Mouse (Mus musculus) cerebellum, adult 2 months (tissue): ENCODE results near the gene Hpdl. TPM values are rescaled to one million over a fixed set of nuclear protein-coding genes. Genes with fewer than 3 reads are reported as not detected.
"Not testable (repeated sequence)": the region's sequence is repeated elsewhere in the genome, so short reads cannot be mapped to it uniquely, and the experiment has no call there.

Source experiments
- DNase-seq, 2 experiments: peaks; one replicate each; pipeline ENCODE4 v3.0.0; 2021
- H3K27ac ChIP-seq: fragments of 200-500 bp; 2 replicates; pipeline ENCODE4 v1.5.1; 2012; ENCODE audit warnings: low read length, control low read depth, inconsistent platforms; ENCODE audit not compliant: insufficient read depth
- H3K27me3 ChIP-seq: fragments of 200-500 bp; 2 replicates; pipeline ENCODE4 v1.6.1; 2012; ENCODE audit warnings: inconsistent platforms, mild to moderate bottlenecking, low read length, moderate library complexity; ENCODE audit not compliant: control insufficient read depth, insufficient read depth
- H3K4me1 ChIP-seq: fragments of 200-500 bp; 2 replicates; pipeline ENCODE4 v1.6.1; 2011; ENCODE audit warnings: low read length; ENCODE audit not compliant: control insufficient read depth, insufficient read depth
- H3K4me3 ChIP-seq: fragments of 200-500 bp; replicated peaks from 2 replicates; pipeline ENCODE3; 2011; ENCODE audit warnings: mild to moderate bottlenecking, low read depth, low read length, control low read depth; ENCODE audit not compliant: insufficient read depth
- CTCF ChIP-seq: fragments of 200-500 bp; IDR thresholded peaks from 2 replicates; pipeline ENCODE4 v1.5.1; 2011; ENCODE audit warnings: low read depth, mild to moderate bottlenecking, control low read depth, low read length, moderate library complexity, borderline replicate concordance; ENCODE audit not compliant: insufficient read depth
- POLR2A ChIP-seq: fragments of 200-500 bp; IDR thresholded peaks from 2 replicates; pipeline ENCODE4 v1.6.1; 2011; ENCODE audit warnings: low read length, control low read depth, borderline replicate concordance; ENCODE audit not compliant: insufficient read depth
- WGBS: fragments of 180-500 bp; shearing (Covaris S2); methylation state at CpG from one replicate; pipeline ENCODE4 v1.1.7; 2018; 5-methylcytosine and 5-hydroxymethylcytosine counted together
- polyA plus RNA-seq: library from polyadenylated mRNA; depleted of rRNA; stranded (reverse); fragments of >200 nt; gene quantifications from 2 replicates; pipeline ENCODE4 v1.2.3, GENCODE M21; 2012

Gene Hpdl
- polyA plus RNA-seq, 1 experiment: 1.7 TPM

DNA sequence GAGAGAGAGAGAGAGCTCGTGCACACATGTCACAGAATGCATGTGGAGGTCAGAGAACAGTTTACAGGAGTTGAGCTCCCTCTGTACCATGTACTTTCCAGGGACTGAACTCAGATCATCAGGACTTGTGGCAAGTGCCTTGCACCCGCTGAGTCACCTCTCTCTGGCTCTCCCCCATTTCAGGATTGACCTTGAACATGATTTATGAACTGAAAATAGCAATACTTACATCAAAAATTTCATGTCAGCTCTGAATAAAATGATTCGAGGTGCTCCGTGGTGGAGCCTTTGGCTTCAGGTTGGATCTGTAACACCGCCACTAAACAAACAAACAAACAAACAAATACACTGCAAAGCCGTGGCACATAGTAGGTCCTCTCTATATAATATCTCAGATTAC lies 19.3 kb upstream of the Hpdl start:
- WGBS: 80% methylated on average over 6 of the region's 6 CpGs
- Histone ChIP-seq H3K27ac (no peak overlapping the region), H3K27me3 (no peaks in the 10 kb centered on the region; the same call in 1 of the 2 replicates), H3K4me3 (no peak overlapping the region), H3K4me1 (no peaks in the 10 kb centered on the region)
- TF ChIP-seq CTCF (no peak), POLR2A (no peak)
- DNase-seq: no peak

DNA sequence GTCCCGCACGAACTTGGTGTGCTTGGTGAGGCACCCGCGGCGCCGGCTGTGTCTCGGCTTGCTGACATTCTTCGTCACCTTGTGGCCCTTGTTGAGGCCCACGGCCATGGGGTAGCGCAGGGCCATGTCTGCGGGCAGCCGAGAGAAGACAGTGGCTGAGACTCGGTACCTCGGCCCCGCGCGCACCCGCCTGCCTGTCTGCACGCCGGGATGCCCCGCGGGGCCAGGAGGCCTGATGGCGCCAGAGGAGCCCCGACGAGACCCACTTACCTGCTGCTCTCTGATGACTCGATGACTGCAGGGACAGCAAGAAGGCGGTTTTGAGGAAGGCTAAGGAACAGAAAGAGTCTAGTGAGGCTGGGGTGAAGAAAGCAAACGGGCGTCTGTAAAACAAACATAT lies 18.6 kb upstream of the Hpdl start:
- DNase-seq, H3K27ac ChIP-seq, H3K27me3 ChIP-seq, H3K4me1 ChIP-seq, H3K4me3 ChIP-seq: not testable (repeated sequence)
- 44% methylated on average over 25 of the region's 29 CpGs for WGBS

DNA sequence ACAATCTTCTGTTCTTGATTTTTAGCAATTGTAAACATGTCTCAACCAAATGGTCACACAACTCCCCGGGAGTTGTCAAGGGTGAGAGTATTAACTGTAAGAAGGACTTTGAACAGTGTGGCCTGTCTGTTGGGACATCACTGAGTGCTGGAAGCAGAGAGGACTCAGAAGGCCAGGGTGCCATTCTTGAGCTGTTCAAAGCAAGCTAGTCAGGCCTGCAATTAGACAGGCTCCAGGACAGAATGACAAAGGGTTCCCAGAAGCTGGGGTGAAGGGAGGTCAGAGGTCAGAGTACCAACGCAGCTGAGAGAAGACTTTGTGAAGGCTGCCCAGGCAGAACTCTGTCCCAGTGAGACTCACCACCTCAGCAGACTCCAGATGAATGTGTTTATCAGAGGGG lies 17.5 kb upstream of the Hpdl start:
- Histone ChIP-seq H3K27ac (no peak overlapping the region), H3K27me3 (no peaks in the 10 kb centered on the region; the same call in 1 of the 2 replicates), H3K4me3 (no peak overlapping the region), H3K4me1 (no peaks in the 10 kb centered on the region)
- WGBS: 11% methylated on average over 2 of the region's 2 CpGs
- no peak for DNase-seq
- TF ChIP-seq POLR2A (no peak), CTCF (no peak)

DNA sequence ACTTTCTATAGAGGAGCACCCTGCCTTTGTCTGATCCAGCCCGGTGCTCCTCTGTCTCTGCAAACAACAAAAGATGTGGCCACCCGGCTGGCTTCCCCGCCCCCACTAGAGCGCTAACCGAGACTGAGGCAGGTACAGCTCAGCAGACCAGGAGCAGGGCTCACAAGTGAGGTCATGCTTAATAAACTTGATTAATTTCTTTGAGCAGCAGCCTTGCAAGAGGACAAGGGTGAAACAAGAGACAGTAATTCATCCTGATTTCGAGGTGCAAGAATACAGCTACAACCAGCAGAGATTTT lies 8.5 kb upstream of the Hpdl start:
- no peak for TF ChIP-seq POLR2A
- no peak for TF ChIP-seq CTCF
- H3K4me1 ChIP-seq: peaks cover 3% of the 10 kb centered on the region; the same call in 1 of the 2 replicates
- no peak overlapping the region for H3K27ac ChIP-seq
- no peaks in the 10 kb centered on the region for H3K27me3 ChIP-seq
- no peak overlapping the region for H3K4me3 ChIP-seq
- no peak for DNase-seq
- 22% methylated on average over 6 of the region's 6 CpGs for WGBS

DNA sequence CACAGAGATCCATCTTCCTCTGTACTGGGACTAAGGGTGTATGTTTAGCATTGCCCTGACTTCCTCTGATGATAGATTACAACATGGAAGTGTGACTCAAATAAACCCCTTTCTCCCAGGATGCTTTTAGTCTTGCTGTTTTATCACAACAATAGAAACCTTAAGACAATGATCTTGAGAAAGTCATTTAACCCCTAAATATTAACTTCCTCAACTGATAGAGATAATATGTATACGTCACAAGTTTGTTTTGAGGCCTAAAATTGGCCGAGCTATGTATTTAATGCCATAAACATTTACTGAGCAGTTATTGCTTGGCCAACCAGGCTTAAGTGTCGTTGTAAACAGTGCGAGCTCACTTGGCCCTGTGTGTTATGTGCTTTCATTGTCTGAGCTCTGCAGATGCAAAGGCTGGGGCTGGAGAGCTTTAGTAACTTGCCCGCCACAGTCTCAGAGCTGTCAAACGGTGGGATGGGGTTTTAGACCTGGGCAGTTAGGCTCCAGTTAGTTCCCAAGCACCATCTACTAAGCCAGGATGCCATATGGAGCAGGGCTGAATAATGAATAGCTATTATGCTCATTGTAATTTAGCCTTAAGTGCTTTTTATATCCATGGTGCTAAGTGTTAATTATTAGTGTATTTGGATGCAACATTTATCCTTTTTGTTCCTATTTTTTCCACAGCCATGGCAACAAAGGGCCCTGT lies 8.0 kb upstream of the Hpdl start:
- H3K27me3 ChIP-seq: no peaks in the 10 kb centered on the region
- DNase-seq: no peak
- peaks cover 3% of the 10 kb centered on the region; the same call in 1 of the 2 replicates for H3K4me1 ChIP-seq
- no peak for TF ChIP-seq CTCF
- TF ChIP-seq POLR2A: no peak
- WGBS: 65% methylated on average over 6 of the region's 6 CpGs
- H3K27ac ChIP-seq: no peak overlapping the region
- no peak overlapping the region for H3K4me3 ChIP-seq

DNA sequence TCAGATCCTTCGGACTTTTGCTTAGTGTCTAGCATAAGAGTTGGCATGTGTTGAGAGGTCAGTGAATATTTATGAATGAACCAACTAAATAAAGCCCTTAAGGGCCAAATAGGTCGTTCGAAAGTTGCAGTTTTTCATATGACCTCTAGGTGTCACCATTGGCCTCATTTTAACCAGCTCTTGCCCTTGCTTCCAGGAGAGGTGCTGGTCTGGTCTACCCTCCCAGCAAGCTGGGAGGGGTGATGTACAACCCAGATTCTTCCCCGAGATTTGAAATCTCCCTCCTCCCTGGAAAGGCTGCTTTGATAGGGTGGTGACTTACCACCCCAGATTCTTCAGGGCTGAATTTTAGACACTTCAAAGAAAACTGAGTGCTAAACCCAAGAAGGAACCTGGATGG lies 6.3 kb upstream of the Hpdl start:
- WGBS: 1% methylated on average over 4 of the region's 4 CpGs
- TF ChIP-seq POLR2A (no peak), CTCF (peak; percentile 81)
- peak; percentile 40 to 73 for DNase-seq

DNA sequence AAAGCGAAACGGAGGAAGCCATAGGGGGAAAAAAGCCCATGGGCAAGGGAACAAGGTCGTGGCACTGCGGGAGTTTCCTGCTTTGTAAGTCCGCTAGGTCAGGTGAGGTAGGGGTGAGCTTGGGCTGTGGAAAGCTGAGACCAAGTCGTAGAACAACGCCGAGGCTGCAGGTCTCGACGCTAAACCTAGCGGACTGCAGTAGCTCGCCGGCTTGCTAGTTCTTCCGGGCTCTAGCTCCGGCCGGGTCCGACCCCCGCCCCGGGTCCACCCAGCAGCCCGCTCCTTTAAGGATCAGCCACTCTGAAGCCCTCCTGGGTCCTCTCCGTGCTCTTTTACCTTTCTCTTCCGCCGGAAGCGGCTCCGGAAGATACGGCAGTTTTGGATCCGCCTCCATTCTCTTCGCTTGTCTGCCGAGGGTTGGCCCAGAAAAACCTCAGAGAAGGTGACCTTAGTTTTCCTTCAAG lies 3.1 kb upstream of the Hpdl start:
- Histone ChIP-seq H3K27me3 (no peaks in the 10 kb centered on the region), H3K27ac (peak overlapping the region; percentile 60), H3K4me1 (peaks cover 7% of the 10 kb centered on the region; the same call in 1 of the 2 replicates), H3K4me3 (peak overlapping the region; percentile 68)
- 1% methylated on average over 29 of the region's 29 CpGs for WGBS
- peak; percentile 84 to 86 for DNase-seq
- TF ChIP-seq POLR2A (peak; percentile 78; the same call in 1 of the 2 replicates), CTCF (no peak)

More for the DNA sequence above, 6.3 kb upstream of the Hpdl start:
- Histone ChIP-seq H3K4me3 (no peak overlapping the region), H3K27me3 (no peaks in the 10 kb centered on the region), H3K27ac (no peak overlapping the region), H3K4me1 (peaks cover 3% of the 10 kb centered on the region; the same call in 1 of the 2 replicates)

DNA sequence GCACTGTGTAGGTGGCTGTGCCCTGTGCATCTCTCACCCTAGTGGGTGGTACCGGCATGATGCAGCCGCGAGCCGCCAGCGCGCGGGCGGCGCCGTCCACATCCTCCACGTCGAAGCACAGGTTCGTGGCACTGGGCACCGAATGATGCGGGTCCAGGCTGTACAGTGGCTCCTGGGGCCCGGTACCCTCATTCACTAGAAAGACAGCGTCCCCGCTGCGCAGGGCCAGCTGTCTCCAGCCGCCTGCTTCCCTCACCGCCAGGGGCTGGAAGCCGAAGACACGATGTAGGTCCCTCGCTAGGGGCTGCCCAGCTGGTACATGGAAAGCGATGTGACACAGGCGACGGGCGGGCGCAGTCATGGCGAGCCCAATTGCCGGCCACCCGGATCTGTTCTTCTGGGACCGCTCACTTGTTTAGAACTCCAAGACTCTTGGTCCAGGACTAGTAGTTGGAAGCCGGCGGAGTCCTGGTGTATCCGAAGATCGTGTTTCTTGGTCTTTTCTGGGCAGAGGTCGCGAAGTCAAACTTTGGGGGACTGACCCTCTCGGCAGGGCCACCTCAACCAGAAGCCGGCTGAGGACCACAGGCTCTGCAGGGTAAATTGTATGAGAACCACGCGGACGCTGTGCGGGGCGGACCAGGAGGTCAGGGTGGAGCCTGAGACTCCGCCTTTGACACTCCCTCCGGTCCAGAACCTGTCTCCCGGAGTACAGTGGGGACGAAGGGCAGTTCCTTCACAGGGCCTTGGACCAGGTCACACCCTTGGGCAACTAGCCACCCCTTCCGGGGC lies 409 bp downstream of the Hpdl start:
- DNase-seq: peak; percentile 72 to 78
- Histone ChIP-seq H3K4me1 (peaks cover 21% of the 10 kb centered on the region), H3K4me3 (peak overlapping the region; percentile 71), H3K27ac (no peak overlapping the region), H3K27me3 (no peaks in the 10 kb centered on the region)
- TF ChIP-seq POLR2A (peak; percentile 43; the same call in 1 of the 2 replicates), CTCF (no peak)
- under 1% methylated on average over 51 of the region's 51 CpGs for WGBS
